Mouse (Mus musculus): ENCODE results near the gene Cacna2d4.

- TF ChIP-seq CTCF (IDR thresholded peaks at IDR 0.05; ENCODE audit: borderline replicate concordance, control insufficient read depth, extremely low read depth, insufficient read depth, low read length, poor library complexity) = no peak
- TF ChIP-seq POLR2A (IDR thresholded peaks at IDR 0.05; ENCODE audit: control insufficient read depth, extremely low read depth, insufficient read depth, low read length, poor library complexity) = no peak
Measured at GRCm38 (mm10) chr6:119395421-119396308, 159.3 kb downstream of the Cacna2d4 start.
